Mouse (Mus musculus) erythroblast, embryonic 14.5 days (primary cell): ENCODE data around the gene Spata48. TPM values are rescaled to one million over a fixed set of nuclear protein-coding genes. Genes with fewer than 3 reads are reported as not detected.

ENCODE experiments used
- H3K27me3 ChIP-seq: 2 replicates; pipeline ENCODE4 v1.6.1; 2012; ENCODE audit warnings: inconsistent platforms; ENCODE audit not compliant: control insufficient read depth
- H3K36me3 ChIP-seq: 2 replicates; pipeline ENCODE4 v1.6.1; 2012; ENCODE audit warnings: mild to moderate bottlenecking, inconsistent platforms; ENCODE audit not compliant: control insufficient read depth
- H3K4me1 ChIP-seq: 2 replicates; pipeline ENCODE4 v1.6.1; 2012; ENCODE audit warnings: inconsistent platforms; ENCODE audit not compliant: control insufficient read depth
- H3K4me3 ChIP-seq: replicated peaks from 2 replicates; pipeline ENCODE3; 2012; ENCODE audit warnings: moderate library complexity, mild to moderate bottlenecking, inconsistent platforms
- H3K9me3 ChIP-seq: 2 replicates; pipeline ENCODE4 v1.6.1; 2012; ENCODE audit warnings: low read length, inconsistent platforms, mixed read lengths; ENCODE audit not compliant: control insufficient read depth
- GATA1 ChIP-seq: IDR thresholded peaks from 2 replicates; pipeline ENCODE4 v1.6.1; 2012; ENCODE audit warnings: low read length, inconsistent platforms, mixed read lengths
- TAL1 ChIP-seq: IDR thresholded peaks from 3 replicates; pipeline ENCODE4 v1.6.1; 2012; ENCODE audit warnings: low read length, inconsistent platforms, mixed read lengths
- polyA plus RNA-seq: library from polyadenylated mRNA; stranded (reverse); fragments of >175 nt; gene quantifications from 2 replicates; pipeline ENCODE4 v1.2.3, GENCODE M21; 2012

The Spata48 gene
- polyA plus RNA-seq, 1 experiment, result 0.16 TPM

GRCm38 (mm10) chr11:11557173-11557967 is 95.5 kb downstream of the Spata48 start:
- H3K9me3 ChIP-seq, result no peaks in the 10 kb centered on the region; the same call in 1 of the 2 replicates
- H3K27me3 ChIP-seq, result no peaks in the 10 kb centered on the region
- TF ChIP-seq TAL1, result no peak
- TF ChIP-seq GATA1, result no peak
- H3K36me3 ChIP-seq, result no peaks in the 10 kb centered on the region
- peaks cover 13% of the 10 kb centered on the region for H3K4me1 ChIP-seq
- no peak overlapping the region for H3K4me3 ChIP-seq

GRCm38 (mm10) chr11:11558662-11559061 is 96.8 kb downstream of the Spata48 start:
- TF ChIP-seq TAL1 (no peak), GATA1 (no peak)
- no peaks in the 10 kb centered on the region; the same call in 1 of the 2 replicates for H3K9me3 ChIP-seq
- no peaks in the 10 kb centered on the region for H3K27me3 ChIP-seq
- H3K36me3 ChIP-seq, result no peaks in the 10 kb centered on the region
- no peak overlapping the region for H3K4me3 ChIP-seq
- peaks cover 13% of the 10 kb centered on the region for H3K4me1 ChIP-seq

- H3K9me3 ChIP-seq, result no peaks in the 10 kb centered on the region
- H3K4me1 ChIP-seq, result peaks cover 15% of the 10 kb centered on the region
- TF ChIP-seq TAL1, result no peak
- TF ChIP-seq GATA1, result no peak
- H3K4me3 ChIP-seq, result no peak overlapping the region
- H3K36me3 ChIP-seq, result no peaks in the 10 kb centered on the region
- H3K27me3 ChIP-seq, result no peaks in the 10 kb centered on the region
Observed at GRCm38 (mm10) chr11:11559099-11559686, 97.3 kb downstream of the Spata48 start.

- Histone ChIP-seq H3K27me3 (no peaks in the 10 kb centered on the region), H3K4me1 (peaks cover 20% of the 10 kb centered on the region), H3K9me3 (no peaks in the 10 kb centered on the region), H3K4me3 (no peak overlapping the region), H3K36me3 (no peaks in the 10 kb centered on the region)
- TF ChIP-seq TAL1, result no peak
- TF ChIP-seq GATA1, result no peak
Observed at GRCm38 (mm10) chr11:11561118-11561517, 99.2 kb downstream of the Spata48 start.

DNA sequence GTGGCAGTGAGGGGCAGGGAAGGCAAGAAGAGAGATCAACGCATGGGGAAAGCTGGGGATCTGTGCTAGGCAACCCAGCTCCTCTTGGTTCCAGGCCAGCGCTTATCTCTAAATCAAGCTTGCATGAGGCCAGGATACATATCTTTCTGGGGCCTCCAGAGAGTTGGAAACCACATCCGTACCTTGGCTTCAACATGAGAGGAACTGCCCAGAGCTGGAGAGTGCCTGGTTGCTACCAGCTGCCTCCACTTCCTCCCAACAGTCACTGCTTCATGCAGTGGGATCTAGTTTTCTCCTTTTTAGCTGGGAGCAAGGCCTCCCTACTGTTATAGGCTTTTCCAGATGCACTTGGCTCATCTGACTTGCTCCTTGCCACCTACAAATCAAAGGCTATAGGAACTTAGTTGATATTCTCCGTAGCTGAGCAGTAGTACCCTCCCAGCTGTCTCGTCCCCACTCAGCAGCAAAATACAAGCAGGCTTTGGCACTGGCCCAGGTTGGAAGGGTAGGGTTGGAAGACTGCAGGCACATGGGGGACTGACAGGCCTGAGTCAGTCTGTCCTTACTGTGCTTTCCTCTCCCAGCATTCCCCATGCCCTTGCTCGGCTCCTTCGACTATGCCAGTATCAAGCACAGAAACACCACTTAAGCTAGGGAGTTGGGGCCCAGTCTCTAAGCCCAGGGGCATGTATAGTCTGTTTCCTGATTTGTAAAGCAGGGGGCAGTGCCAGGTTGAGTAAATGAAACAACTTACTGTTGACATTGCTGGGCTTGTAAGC is 102.6 kb downstream of the Spata48 start:
- Histone ChIP-seq H3K4me3 (no peak overlapping the region), H3K27me3 (no peaks in the 10 kb centered on the region), H3K36me3 (no peaks in the 10 kb centered on the region), H3K4me1 (peaks cover 22% of the 10 kb centered on the region), H3K9me3 (no peaks in the 10 kb centered on the region)
- no peak for TF ChIP-seq TAL1
- TF ChIP-seq GATA1, result no peak

Other genes with a start within 250 kb of the Spata48 start
- gene Zpbp, start 314 bp downstream of the Spata48 start, polyA plus RNA-seq, result not detected in 2 replicates
- gene 4930512M02Rik, start 165.7 kb downstream of the Spata48 start, polyA plus RNA-seq, result not detected in 2 replicates
- 6.6 and 7.2 TPM in 2 replicates for gene Ikzf1, start 222.9 kb downstream of the Spata48 start, polyA plus RNA-seq